Mouse (Mus musculus): Measurements from ENCODE around the gene Prss21.
"Not testable (repeated sequence)": the region's sequence is repeated elsewhere in the genome, so short reads cannot be mapped to it uniquely, and the experiment has no call there.

Prss21 gene

DNA sequence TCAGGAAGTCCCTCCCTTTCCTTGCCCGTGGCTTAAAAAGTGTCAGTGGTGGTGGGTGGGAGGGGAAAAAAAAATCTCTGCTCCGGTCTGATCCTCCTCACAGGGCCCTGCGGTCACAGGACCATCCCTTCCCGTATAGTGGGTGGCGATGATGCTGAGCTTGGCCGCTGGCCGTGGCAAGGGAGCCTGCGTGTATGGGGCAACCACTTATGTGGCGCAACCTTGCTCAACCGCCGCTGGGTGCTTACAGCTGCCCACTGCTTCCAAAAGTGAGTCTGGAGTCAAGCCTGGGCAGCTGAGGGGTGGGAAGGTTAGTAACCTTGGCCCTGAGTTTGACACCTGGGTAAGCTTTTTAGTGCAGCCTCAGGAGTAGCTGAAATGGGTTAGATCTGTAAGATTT is 657 bp downstream of the Prss21 start:
- no peak for DNase-seq

DNA sequence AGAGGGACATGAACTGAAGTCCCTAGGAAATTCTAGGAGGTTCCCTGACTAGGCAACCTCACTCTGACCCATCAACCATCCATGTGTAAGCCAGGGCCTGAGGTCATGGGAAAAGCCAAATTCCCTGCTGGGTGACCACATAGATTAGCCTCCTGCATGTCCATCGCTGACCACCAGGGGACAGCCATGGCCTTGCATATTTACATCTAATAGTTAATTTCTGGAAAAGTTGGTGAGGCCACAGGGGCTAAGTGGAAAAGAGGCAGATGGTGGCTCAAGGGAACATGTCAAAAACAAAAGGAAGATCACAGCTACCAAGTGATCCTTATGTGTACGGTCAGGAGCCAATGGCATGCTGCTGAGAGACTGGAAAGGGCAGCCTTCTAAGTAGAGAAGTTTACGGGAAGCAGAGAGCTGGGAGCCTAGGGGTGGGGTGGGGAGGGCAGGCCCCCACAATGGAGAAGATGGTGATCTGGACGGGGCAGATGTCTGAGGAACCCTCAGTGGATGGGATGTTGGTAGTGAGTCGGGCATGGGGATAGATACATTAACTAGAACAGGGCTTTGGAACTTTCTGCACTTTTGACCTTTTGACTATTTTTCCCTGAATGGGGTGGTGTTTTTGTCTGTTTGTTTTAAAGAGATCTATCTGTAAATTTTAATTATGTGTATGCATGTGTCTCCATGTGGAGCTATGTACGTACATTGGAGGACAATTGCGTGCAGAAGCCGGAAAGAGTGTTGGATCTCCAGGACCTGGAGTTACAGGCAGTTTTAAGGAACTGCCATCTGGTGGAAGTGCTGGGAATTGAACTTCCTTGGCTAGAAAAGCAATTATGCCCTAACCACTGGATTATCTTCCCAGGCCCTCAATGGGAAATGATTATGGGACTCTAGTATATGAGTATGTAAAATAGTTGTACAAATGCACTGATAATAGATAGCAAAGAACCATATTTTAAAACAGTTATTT is 6.3 kb downstream of the Prss21 start:
- DNase-seq: peak; percentile 20 to 29

DNA sequence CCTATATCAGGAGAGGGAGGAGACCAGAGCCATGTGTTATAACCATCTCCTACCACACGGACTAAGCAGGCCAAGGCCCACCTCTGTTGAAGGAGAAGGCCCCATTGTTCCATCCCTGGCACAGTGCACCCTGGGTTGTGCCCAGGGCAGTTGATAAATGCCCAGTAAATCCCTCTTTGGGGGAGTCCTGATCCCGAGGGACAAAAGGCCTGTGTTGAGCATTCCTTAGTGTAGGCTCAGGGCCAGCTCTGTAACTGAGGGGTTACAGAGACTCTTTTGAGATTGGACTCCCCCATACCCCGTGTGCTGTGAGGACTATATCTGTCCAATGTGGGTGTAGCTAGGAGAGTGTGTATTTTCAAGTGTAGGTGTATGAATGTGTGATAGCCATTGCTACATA is 8.9 kb downstream of the Prss21 start:
- DNase-seq: no peak

DNA sequence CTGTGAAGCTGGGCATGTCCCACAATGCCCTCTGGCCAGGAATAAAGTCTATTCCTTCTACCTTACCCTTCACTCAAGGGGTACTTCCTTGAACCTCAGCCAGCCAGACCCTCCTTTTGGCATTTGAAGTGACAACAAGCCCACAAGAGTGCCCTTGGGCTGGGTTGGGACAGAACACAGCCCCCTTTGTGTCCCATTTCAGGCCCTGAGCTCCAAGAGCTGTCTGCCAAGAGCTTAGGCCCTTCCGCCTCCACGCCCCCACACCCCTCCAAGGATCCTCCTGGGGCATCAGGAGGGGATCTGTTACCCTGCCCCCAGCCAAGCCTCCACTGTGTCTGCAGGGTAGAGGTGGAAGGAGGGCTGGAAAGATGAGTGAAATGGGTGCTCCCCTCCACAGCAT is 9.3 kb downstream of the Prss21 start:
- no peak for DNase-seq

DNA sequence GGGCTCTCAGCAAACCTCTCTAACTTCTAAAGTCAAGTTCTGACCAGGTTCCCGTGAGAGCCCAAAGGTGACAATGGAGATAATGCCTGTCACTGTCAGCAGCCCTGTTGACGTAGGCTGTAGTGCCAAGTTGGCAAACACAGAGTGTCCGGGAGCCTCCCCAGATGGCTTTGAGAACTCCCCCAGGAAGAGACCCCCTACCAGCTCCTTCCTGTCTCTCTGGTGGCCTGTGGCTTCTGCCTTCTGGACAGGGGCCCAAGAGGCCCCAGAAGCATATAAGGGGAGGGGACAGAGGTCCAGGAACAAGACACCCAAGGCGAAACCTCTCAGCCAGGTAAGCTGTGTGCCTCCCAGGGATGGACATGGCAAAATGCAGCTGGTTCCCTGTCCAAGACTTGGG is 12.7 kb downstream of the Prss21 start, which contains the start of the genes Dcpp1 and Dcpp2:
Dcpp1 (plus strand) TSS at position 301 of the 400 bp plus-strand sequence.
Dcpp2 (plus strand) TSS at position 305 of the 400 bp plus-strand sequence.
- not testable (repeated sequence) for DNase-seq

DNA sequence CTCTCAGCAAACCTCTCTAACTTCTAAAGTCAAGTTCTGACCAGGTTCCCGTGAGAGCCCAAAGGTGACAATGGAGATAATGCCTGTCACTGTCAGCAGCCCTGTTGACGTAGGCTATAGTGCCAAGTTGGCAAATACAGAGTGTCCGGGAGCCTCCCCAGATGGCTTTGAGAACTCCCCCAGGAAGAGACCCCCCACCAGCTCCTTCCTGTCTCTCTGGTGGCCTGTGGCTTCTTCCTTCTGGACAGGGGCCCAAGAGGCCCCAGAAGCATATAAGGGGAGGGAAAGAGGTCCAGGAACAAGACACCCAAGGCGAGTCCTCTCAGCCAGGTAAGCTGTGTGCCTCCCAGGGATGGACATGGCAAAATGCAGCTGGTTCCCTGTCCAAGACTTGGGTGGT is 49.3 kb downstream of the Prss21 start, which contains the start of gene Dcpp3:
Dcpp3 (plus strand) TSS at position 301 of the 400 bp plus-strand sequence.
- DNase-seq: not testable (repeated sequence)

Measured in B cell, adult 2 months (primary cell).